Mouse (Mus musculus) spleen, adult 2 months (tissue): Measurements from ENCODE around the gene Glis1. TPM values are rescaled to one million over a fixed set of nuclear protein-coding genes. Genes with fewer than 3 reads are reported as not detected.

ENCODE experiments used
- DNase-seq, 2 experiments: peaks; one replicate each; pipeline versions ENCODE4 v3.0.0 to v3.0.0-alpha.2; 2012 to 2021; ENCODE audit warnings: low spot score in 2 of 2, low read depth in 1 of 2
- H3K27ac ChIP-seq: fragments of 200-500 bp; 2 replicates; pipeline ENCODE4 v1.5.1; 2012; ENCODE audit warnings: low read length, inconsistent platforms; ENCODE audit not compliant: insufficient read depth
- H3K27me3 ChIP-seq: fragments of 200-500 bp; 2 replicates; pipeline ENCODE4 v1.6.1; 2012; ENCODE audit warnings: mild to moderate bottlenecking, moderate library complexity, low read length, inconsistent platforms; ENCODE audit not compliant: control insufficient read depth, insufficient read depth
- H3K36me3 ChIP-seq: fragments of 200-500 bp; 2 replicates; pipeline ENCODE4 v1.6.1; 2012; ENCODE audit warnings: mild to moderate bottlenecking, low read length, inconsistent platforms; ENCODE audit not compliant: control insufficient read depth, insufficient read depth
- H3K4me1 ChIP-seq: fragments of 200-500 bp; 2 replicates; pipeline ENCODE4 v1.6.1; 2011; ENCODE audit warnings: inconsistent platforms; ENCODE audit not compliant: control insufficient read depth, insufficient read depth, insufficient read length
- H3K4me3 ChIP-seq: fragments of 200-500 bp; 2 replicates; pipeline ENCODE4 v1.5.1; 2011; ENCODE audit warnings: mild to moderate bottlenecking, inconsistent platforms; ENCODE audit not compliant: insufficient read depth, insufficient read length; ENCODE audit errors: extremely low read depth
- CTCF ChIP-seq: fragments of 200-500 bp; IDR thresholded peaks from 2 replicates; pipeline ENCODE4 v1.5.1; 2011; ENCODE audit warnings: mild to moderate bottlenecking, inconsistent platforms; ENCODE audit not compliant: insufficient read depth, insufficient read length, insufficient replicate concordance; ENCODE audit errors: extremely low read depth
- POLR2A ChIP-seq: fragments of 200-500 bp; IDR thresholded peaks from 2 replicates; pipeline ENCODE4 v1.6.1; 2011; ENCODE audit warnings: low read depth, low read length, inconsistent platforms
- WGBS: fragments of 180-500 bp; shearing (Covaris S2); methylation state at CpG from one replicate; pipeline ENCODE4 v1.1.7; 2018; 5-methylcytosine and 5-hydroxymethylcytosine counted together
- polyA plus RNA-seq: library from polyadenylated mRNA; depleted of rRNA; stranded (reverse); fragments of >200 nt; gene quantifications from 2 replicates; pipeline ENCODE4 v1.2.3, GENCODE M21; 2012; rRNA removed

Gene Glis1
- 0.55 and 0.61 TPM in 2 replicates for polyA plus RNA-seq

- TF ChIP-seq POLR2A (no peak), CTCF (no peak)
- Histone ChIP-seq H3K4me3 (peak within 1 kb of the TSS; percentile 33; the same call in 1 of the 2 replicates), H3K27ac (no peak within 1 kb of the TSS)
Observed at GRCm38 (mm10) chr4:107434356-107435237, at the start of gene Glis1. Gene Glis1 (plus strand): TSS chr4:107434591.

DNA sequence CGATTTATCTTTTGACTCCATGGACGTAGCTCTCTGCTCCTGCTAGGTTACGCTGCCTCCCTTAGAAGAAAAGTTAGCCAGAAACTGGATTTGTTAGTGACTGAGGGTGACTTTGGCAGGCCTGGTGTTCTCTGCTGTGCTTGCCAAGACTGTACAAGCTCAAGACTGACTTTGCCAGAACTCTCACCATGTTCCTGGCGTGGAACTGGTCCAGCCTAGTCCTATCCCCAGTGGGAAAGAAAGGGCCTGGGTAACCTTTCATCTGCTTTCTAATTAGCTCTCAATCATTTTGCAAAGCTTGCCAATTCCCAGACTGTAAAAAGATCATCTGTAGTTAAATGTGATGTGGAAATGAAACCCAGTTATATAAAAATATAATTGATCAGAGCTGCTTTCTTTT lies 47.4 kb upstream of the Glis1 start:
- WGBS: 92% methylated on average over 4 of the region's 4 CpGs
- Histone ChIP-seq H3K36me3 (peaks cover 24% of the 10 kb centered on the region), H3K4me1 (no peaks in the 10 kb centered on the region), H3K4me3 (no peak overlapping the region), H3K27ac (no peak overlapping the region), H3K27me3 (no peaks in the 10 kb centered on the region)
- DNase-seq: no peak
- TF ChIP-seq CTCF (no peak), POLR2A (no peak)

More at GRCm38 (mm10) chr4:107434356-107435237, at the start of gene Glis1:
- no peak for DNase-seq
- Histone ChIP-seq H3K27me3 (peaks cover 19% of the 10 kb centered on the region), H3K36me3 (no peaks in the 10 kb centered on the region), H3K4me1 (peaks cover 11% of the 10 kb centered on the region)
- 2% methylated on average over 106 of the region's 112 CpGs for WGBS

DNA sequence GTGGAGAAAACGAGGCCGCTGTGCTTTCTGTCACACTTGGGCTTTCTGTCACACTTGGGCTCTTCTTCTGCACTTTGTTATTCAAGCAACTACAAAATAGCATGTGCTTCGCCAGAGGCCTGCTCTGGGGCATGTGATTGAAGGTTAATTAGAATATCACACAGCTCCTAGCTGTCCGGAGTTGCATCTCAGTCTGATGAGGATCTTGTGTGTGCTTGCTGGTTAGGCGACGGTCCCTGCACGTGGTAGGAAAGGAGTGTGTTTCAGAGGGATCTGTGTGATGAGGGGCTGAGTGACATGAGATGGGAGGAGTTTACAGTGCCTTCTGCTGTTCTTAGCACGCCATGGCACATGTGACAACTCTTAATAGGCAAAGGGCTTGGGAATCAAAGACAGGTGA lies 46.9 kb upstream of the Glis1 start:
- no peak for TF ChIP-seq POLR2A
- no peak for TF ChIP-seq CTCF
- Histone ChIP-seq H3K27me3 (no peaks in the 10 kb centered on the region), H3K36me3 (peaks cover 24% of the 10 kb centered on the region), H3K4me1 (no peaks in the 10 kb centered on the region), H3K4me3 (no peak overlapping the region), H3K27ac (no peak overlapping the region)
- 96% methylated on average over 8 of the region's 8 CpGs for WGBS
- no peak for DNase-seq

- no peaks in the 10 kb centered on the region for H3K4me1 ChIP-seq
- peaks cover 21% of the 10 kb centered on the region for H3K36me3 ChIP-seq
- no peak overlapping the region for H3K27ac ChIP-seq
- TF ChIP-seq POLR2A (no peak), CTCF (no peak)
- H3K27me3 ChIP-seq: no peaks in the 10 kb centered on the region
- H3K4me3 ChIP-seq: no peak overlapping the region
- WGBS: 90% methylated on average over 2 of the region's 2 CpGs
- no peak for DNase-seq
Observed at GRCm38 (mm10) chr4:107388291-107388690, 46.1 kb upstream of the Glis1 start.

DNA sequence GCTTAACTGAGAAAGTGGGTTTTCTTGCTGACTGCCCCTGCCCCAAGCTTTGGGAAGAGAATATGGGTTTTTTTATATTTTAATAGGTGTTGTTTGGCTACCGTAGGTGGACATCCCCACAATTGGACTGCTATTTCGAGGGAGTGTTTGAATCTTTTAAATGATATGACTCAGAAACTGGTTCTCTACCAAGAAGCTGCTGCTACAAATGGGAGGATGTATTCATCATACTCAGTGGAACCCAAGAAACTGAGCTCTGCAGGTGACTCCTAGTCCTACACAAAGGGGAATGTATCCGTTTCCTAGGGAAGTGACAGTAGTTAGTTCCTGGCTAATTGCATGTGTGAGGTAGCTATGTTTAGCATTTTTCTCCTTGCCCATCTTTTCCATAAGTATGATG lies 45.0 kb upstream of the Glis1 start:
- DNase-seq: no peak
- no peaks in the 10 kb centered on the region for H3K4me1 ChIP-seq
- peaks cover 18% of the 10 kb centered on the region for H3K36me3 ChIP-seq
- TF ChIP-seq CTCF (no peak), POLR2A (no peak)
- H3K27me3 ChIP-seq: no peaks in the 10 kb centered on the region
- no peak overlapping the region for H3K27ac ChIP-seq
- 91% methylated on average over 3 of the region's 3 CpGs for WGBS
- H3K4me3 ChIP-seq: no peak overlapping the region

DNA sequence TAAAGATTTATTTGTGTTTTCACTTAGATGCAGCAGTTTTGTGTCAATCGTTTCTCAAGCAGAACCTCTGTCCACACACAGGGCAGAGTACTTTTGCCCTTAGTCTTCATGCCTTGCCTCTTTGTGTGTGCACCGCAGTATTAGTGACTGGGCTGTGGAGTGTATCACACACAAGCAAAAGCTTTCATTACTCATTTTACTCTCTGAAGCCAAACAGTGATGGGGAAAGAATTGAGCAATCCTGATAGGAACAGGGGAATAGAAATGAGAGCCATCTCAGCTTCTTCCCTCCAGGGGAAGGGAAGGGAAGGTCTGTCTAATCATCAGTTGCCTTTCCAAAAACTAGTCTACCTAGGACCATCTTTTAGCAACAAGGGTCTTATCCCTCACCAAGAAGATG lies 40.6 kb upstream of the Glis1 start:
- WGBS: 95% methylated on average over 2 of the region's 2 CpGs
- Histone ChIP-seq H3K27ac (no peak overlapping the region), H3K27me3 (no peaks in the 10 kb centered on the region), H3K4me3 (no peak overlapping the region), H3K36me3 (peaks cover 9% of the 10 kb centered on the region), H3K4me1 (no peaks in the 10 kb centered on the region)
- TF ChIP-seq POLR2A: no peak
- no peak for TF ChIP-seq CTCF
- DNase-seq: no peak

- H3K27ac ChIP-seq: no peak overlapping the region
- TF ChIP-seq CTCF: no peak
- TF ChIP-seq POLR2A: no peak
- no peak overlapping the region for H3K4me3 ChIP-seq
- no peaks in the 10 kb centered on the region for H3K4me1 ChIP-seq
- H3K36me3 ChIP-seq: no peaks in the 10 kb centered on the region; the same call in 1 of the 2 replicates
- DNase-seq: no peak
- 93% methylated on average over 4 of the region's 4 CpGs for WGBS
- H3K27me3 ChIP-seq: no peaks in the 10 kb centered on the region
Observed at GRCm38 (mm10) chr4:107420202-107420601, 14.2 kb upstream of the Glis1 start.
